Mouse (Mus musculus): ENCODE data around the gene Itgb3bp. TPM values are rescaled to one million over a fixed set of nuclear protein-coding genes. Genes with fewer than 3 reads are reported as not detected.

The Itgb3bp gene
- polyA plus RNA-seq, 1 experiment from 2014 or later = 12.2 TPM

GRCm38 (mm10) chr4:99969328-99969727 lies 39.7 kb upstream of the Itgb3bp start:
- Histone ChIP-seq H3K4me1 (ENCODE audit: insufficient read depth) (no peaks in the 10 kb centered on the region), H3K9me3 (ENCODE audit: low read length) (no peaks in the 10 kb centered on the region), H3K36me3 (replicated peaks; ENCODE audit: insufficient read depth, low read length) (peaks cover 41% of the 10 kb centered on the region), H3K27me3 (ENCODE audit: insufficient read depth, low read length) (no peaks in the 10 kb centered on the region), H3K9ac (replicated peaks) (no peak overlapping the region), H3K27ac (ENCODE audit: low read depth) (no peak overlapping the region), H3K4me3 (ENCODE audit: low read depth, low read length) (no peak overlapping the region), H3K4me2 (ENCODE audit: low read depth, low read length) (no peak overlapping the region)
- TF ChIP-seq EP300 (IDR thresholded peaks at IDR 0.05; ENCODE audit: low read depth) (no peak), CTCF (IDR thresholded peaks at IDR 0.05; ENCODE audit: low read depth) (no peak)
- WGBS (ENCODE audit: insufficient replicate concordance) = 81% methylated on average over 5 of the region's 5 CpGs
- ATAC-seq = no peak
- DNase-seq = no peak

- no peaks in the 10 kb centered on the region for H3K4me1 ChIP-seq (ENCODE audit: insufficient read depth)
- ATAC-seq (no peak), DNase-seq (no peak)
- no peaks in the 10 kb centered on the region for H3K9me3 ChIP-seq (ENCODE audit: low read length)
- H3K27me3 ChIP-seq (ENCODE audit: insufficient read depth, low read length) = no peaks in the 10 kb centered on the region
- peaks cover 43% of the 10 kb centered on the region for H3K36me3 ChIP-seq (replicated peaks; ENCODE audit: insufficient read depth, low read length)
- TF ChIP-seq EP300 (IDR thresholded peaks at IDR 0.05; ENCODE audit: low read depth) (no peak), CTCF (IDR thresholded peaks at IDR 0.05; ENCODE audit: low read depth) (no peak)
- no peak overlapping the region for H3K9ac ChIP-seq (replicated peaks)
- no peak overlapping the region for H3K27ac ChIP-seq (ENCODE audit: low read depth)
- H3K4me3 ChIP-seq (ENCODE audit: low read depth, low read length) = no peak overlapping the region
- H3K4me2 ChIP-seq (ENCODE audit: low read depth, low read length) = no peak overlapping the region
- 84% methylated on average over 6 of the region's 6 CpGs for whole genome bisulfite sequencing (ENCODE audit: insufficient replicate concordance)
Measured at GRCm38 (mm10) chr4:99966555-99966954, 36.9 kb upstream of the Itgb3bp start.

GRCm38 (mm10) chr4:99959308-99959707 lies 29.7 kb upstream of the Itgb3bp start:
- TF ChIP-seq CTCF (IDR thresholded peaks at IDR 0.05; ENCODE audit: low read depth) (no peak), EP300 (IDR thresholded peaks at IDR 0.05; ENCODE audit: low read depth) (no peak)
- no peaks in the 10 kb centered on the region for H3K9me3 ChIP-seq (ENCODE audit: low read length)
- no peak overlapping the region for H3K9ac ChIP-seq (replicated peaks)
- no peaks in the 10 kb centered on the region for H3K27me3 ChIP-seq (ENCODE audit: insufficient read depth, low read length)
- H3K4me3 ChIP-seq (ENCODE audit: low read depth, low read length) = no peak overlapping the region
- peaks cover 5% of the 10 kb centered on the region; the same call in 1 of the 2 replicates for H3K4me1 ChIP-seq (ENCODE audit: insufficient read depth)
- no peak overlapping the region for H3K27ac ChIP-seq (ENCODE audit: low read depth)
- WGBS (ENCODE audit: insufficient replicate concordance) = 66% methylated on average over 3 of the region's 3 CpGs
- no peak overlapping the region for H3K4me2 ChIP-seq (ENCODE audit: low read depth, low read length)
- ATAC-seq (no peak), DNase-seq (no peak)
- peaks cover 16% of the 10 kb centered on the region for H3K36me3 ChIP-seq (replicated peaks; ENCODE audit: insufficient read depth, low read length)

GRCm38 (mm10) chr4:99958084-99958815 lies 28.6 kb upstream of the Itgb3bp start:
- no peak for TF ChIP-seq CTCF (IDR thresholded peaks at IDR 0.05; ENCODE audit: low read depth)
- no peak for TF ChIP-seq EP300 (IDR thresholded peaks at IDR 0.05; ENCODE audit: low read depth)
- DNase-seq (no peak), ATAC-seq (no peak)
- 50% methylated on average over 7 of the region's 7 CpGs for WGBS (ENCODE audit: insufficient replicate concordance)
- Histone ChIP-seq H3K27me3 (ENCODE audit: insufficient read depth, low read length) (no peaks in the 10 kb centered on the region), H3K4me2 (ENCODE audit: low read depth, low read length) (no peak overlapping the region), H3K9me3 (ENCODE audit: low read length) (no peaks in the 10 kb centered on the region), H3K36me3 (replicated peaks; ENCODE audit: insufficient read depth, low read length) (peaks cover 9% of the 10 kb centered on the region), H3K27ac (ENCODE audit: low read depth) (no peak overlapping the region), H3K9ac (replicated peaks) (no peak overlapping the region), H3K4me3 (ENCODE audit: low read depth, low read length) (no peak overlapping the region), H3K4me1 (ENCODE audit: insufficient read depth) (peaks cover 5% of the 10 kb centered on the region; the same call in 1 of the 2 replicates)

GRCm38 (mm10) chr4:99957186-99957585 lies 27.6 kb upstream of the Itgb3bp start:
- no peaks in the 10 kb centered on the region for H3K36me3 ChIP-seq (replicated peaks; ENCODE audit: insufficient read depth, low read length)
- no peaks in the 10 kb centered on the region for H3K27me3 ChIP-seq (ENCODE audit: insufficient read depth, low read length)
- H3K9me3 ChIP-seq (ENCODE audit: low read length) = no peaks in the 10 kb centered on the region
- no peak for DNase-seq
- H3K4me1 ChIP-seq (ENCODE audit: insufficient read depth) = peaks cover 5% of the 10 kb centered on the region; the same call in 1 of the 2 replicates
- no peak overlapping the region for H3K9ac ChIP-seq (replicated peaks)
- no peak overlapping the region for H3K4me3 ChIP-seq (ENCODE audit: low read depth, low read length)
- WGBS (ENCODE audit: insufficient replicate concordance) = 87% methylated on average over 4 of the region's 4 CpGs
- H3K27ac ChIP-seq (ENCODE audit: low read depth) = no peak overlapping the region
- no peak overlapping the region for H3K4me2 ChIP-seq (ENCODE audit: low read depth, low read length)
- TF ChIP-seq EP300 (IDR thresholded peaks at IDR 0.05; ENCODE audit: low read depth) (no peak), CTCF (IDR thresholded peaks at IDR 0.05; ENCODE audit: low read depth) (no peak)
- ATAC-seq = no peak

GRCm38 (mm10) chr4:99955396-99955795 lies 25.8 kb upstream of the Itgb3bp start:
- Histone ChIP-seq H3K4me3 (ENCODE audit: low read depth, low read length) (no peak overlapping the region), H3K36me3 (replicated peaks; ENCODE audit: insufficient read depth, low read length) (no peaks in the 10 kb centered on the region; the same call in 1 of the 2 replicates), H3K9me3 (ENCODE audit: low read length) (no peaks in the 10 kb centered on the region), H3K4me1 (ENCODE audit: insufficient read depth) (peaks cover 5% of the 10 kb centered on the region; the same call in 1 of the 2 replicates), H3K9ac (replicated peaks) (no peak overlapping the region), H3K4me2 (ENCODE audit: low read depth, low read length) (no peak overlapping the region), H3K27ac (ENCODE audit: low read depth) (no peak overlapping the region), H3K27me3 (ENCODE audit: insufficient read depth, low read length) (no peaks in the 10 kb centered on the region)
- no peak for ATAC-seq
- no peak for TF ChIP-seq EP300 (IDR thresholded peaks at IDR 0.05; ENCODE audit: low read depth)
- TF ChIP-seq CTCF (IDR thresholded peaks at IDR 0.05; ENCODE audit: low read depth) = no peak
- 82% methylated on average over 10 of the region's 10 CpGs for whole genome bisulfite sequencing (ENCODE audit: insufficient replicate concordance)
- DNase-seq = no peak
